Mouse (Mus musculus) kidney, embryonic 15.5 days (tissue): ENCODE data around the gene Lgr5. TPM values are rescaled to one million over a fixed set of nuclear protein-coding genes. Genes with fewer than 3 reads are reported as not detected.

Source experiments
- ATAC-seq: fragments of 200-750 bp; cut with Nextera tagmentation; replicated peaks from 2 replicates; pipeline ENCODE4 v1.8.0; 2017; ENCODE audit warnings: moderate TSS enrichment; ENCODE audit not compliant: low FRiP score
- H3K27ac ChIP-seq: fragments of 300-500 bp; sonication (generic); 2 replicates; pipeline ENCODE4 v1.5.1; 2015; ENCODE audit warnings: mild to moderate bottlenecking, inconsistent platforms
- H3K27me3 ChIP-seq: fragments of 300-500 bp; sonication (generic); 2 replicates; pipeline ENCODE4 v1.6.1; 2015; ENCODE audit warnings: inconsistent platforms
- H3K36me3 ChIP-seq: fragments of 300-500 bp; sonication (generic); 2 replicates; pipeline ENCODE4 v1.6.1; 2015; ENCODE audit warnings: inconsistent platforms
- H3K4me1 ChIP-seq: fragments of 300-500 bp; sonication (generic); 2 replicates; pipeline ENCODE4 v1.6.1; 2015; ENCODE audit warnings: inconsistent platforms
- H3K4me2 ChIP-seq: fragments of 300-500 bp; sonication (generic); 2 replicates; pipeline ENCODE4 v1.6.1; 2015; ENCODE audit warnings: moderate library complexity, mild to moderate bottlenecking, inconsistent platforms
- H3K4me3 ChIP-seq: fragments of 300-500 bp; sonication (generic); replicated peaks from 2 replicates; pipeline ENCODE4 v1.5.1; 2015; ENCODE audit warnings: mild to moderate bottlenecking, inconsistent platforms
- H3K9ac ChIP-seq: fragments of 300-500 bp; sonication (generic); 2 replicates; pipeline ENCODE4 v1.6.1; 2015; ENCODE audit warnings: mild to moderate bottlenecking, inconsistent platforms
- H3K9me3 ChIP-seq: fragments of 300-500 bp; sonication (generic); replicated peaks from 2 replicates; pipeline ENCODE4 v1.6.1; 2016; ENCODE audit warnings: inconsistent platforms
- WGBS: fragments of 180-500 bp; shearing (Covaris S2); methylation state at CpG from one replicate; pipeline ENCODE4 v1.1.7; 2015; ENCODE audit warnings: mixed read lengths; 5-methylcytosine and 5-hydroxymethylcytosine counted together
- polyA plus RNA-seq: library from polyadenylated mRNA; unstranded; fragments of >200 nt; fragmentation: Nextera tagmentation; extraction: Ambion mirVana; gene quantifications from 2 replicates; pipeline ENCODE4 v1.2.1, GENCODE M21; 2015

Lgr5 gene
- polyA plus RNA-seq, 1 experiment from 2014 or later, result 6.9 TPM

DNA sequence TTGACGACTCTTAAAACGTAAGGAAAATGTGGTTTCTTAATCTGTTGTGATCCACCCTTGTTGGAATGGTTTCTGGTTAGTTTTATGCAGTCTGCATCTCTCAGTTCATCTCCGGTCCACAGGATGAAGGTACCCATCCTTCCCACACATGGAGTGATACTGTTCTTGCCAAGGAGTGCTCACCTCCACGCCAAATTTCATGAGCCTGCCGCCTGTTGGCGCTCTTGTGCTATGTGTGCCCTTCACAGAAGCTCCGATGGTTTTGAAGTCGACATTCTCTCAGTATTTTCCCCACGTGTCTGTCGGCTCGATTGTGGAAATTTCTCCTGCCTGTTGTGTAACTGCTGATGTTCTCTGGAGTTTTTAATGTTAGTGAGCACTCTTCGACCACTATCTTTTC is 57.8 kb downstream of the Lgr5 start:
- H3K4me1 ChIP-seq, result no peaks in the 10 kb centered on the region
- H3K4me3 ChIP-seq, result no peak overlapping the region
- no peak overlapping the region for H3K9ac ChIP-seq
- H3K27ac ChIP-seq, result no peak overlapping the region
- H3K9me3 ChIP-seq, result no peaks in the 10 kb centered on the region
- no peaks in the 10 kb centered on the region for H3K27me3 ChIP-seq
- H3K4me2 ChIP-seq, result no peak overlapping the region
- WGBS, result 90% methylated on average over 12 of the region's 12 CpGs
- no peaks in the 10 kb centered on the region for H3K36me3 ChIP-seq
- ATAC-seq, result no peak

DNA sequence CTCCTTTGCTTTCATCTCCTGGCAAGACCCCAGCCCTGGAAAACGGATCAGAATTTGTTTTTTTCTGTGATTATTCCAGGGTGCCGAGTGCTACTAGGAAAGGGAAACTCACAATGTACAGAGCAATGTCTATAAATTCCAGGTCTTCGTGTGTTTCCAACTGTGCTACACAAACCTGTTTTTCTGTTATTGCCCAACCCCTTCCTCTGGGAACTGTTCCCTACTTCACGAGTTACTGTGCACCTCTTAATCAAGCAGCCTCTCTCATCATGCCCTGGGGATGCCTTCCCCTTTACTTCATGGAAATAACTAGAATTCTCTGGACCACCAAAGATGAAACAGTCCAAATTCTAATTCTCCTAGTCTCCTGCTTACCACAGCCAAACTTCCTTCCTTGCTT is 58.7 kb downstream of the Lgr5 start:
- no peaks in the 10 kb centered on the region for H3K27me3 ChIP-seq
- H3K27ac ChIP-seq, result no peak overlapping the region
- ATAC-seq, result no peak
- WGBS, result 64% methylated on average over 4 of the region's 4 CpGs
- no peak overlapping the region for H3K4me3 ChIP-seq
- no peaks in the 10 kb centered on the region for H3K9me3 ChIP-seq
- no peak overlapping the region for H3K4me2 ChIP-seq
- no peak overlapping the region for H3K9ac ChIP-seq
- H3K36me3 ChIP-seq, result no peaks in the 10 kb centered on the region
- H3K4me1 ChIP-seq, result no peaks in the 10 kb centered on the region

- Histone ChIP-seq H3K4me3 (no peak overlapping the region), H3K36me3 (no peaks in the 10 kb centered on the region), H3K27ac (peak overlapping the region; percentile 75), H3K9ac (no peak overlapping the region), H3K4me1 (peaks cover 13% of the 10 kb centered on the region), H3K27me3 (no peaks in the 10 kb centered on the region), H3K4me2 (peak overlapping the region; percentile 25; the same call in 1 of the 2 replicates), H3K9me3 (no peaks in the 10 kb centered on the region)
- 17% methylated on average over 4 of the region's 4 CpGs for WGBS
- peak; percentile 86 for ATAC-seq
Observed at GRCm38 (mm10) chr10:115521081-115521451, 66.5 kb downstream of the Lgr5 start.

DNA sequence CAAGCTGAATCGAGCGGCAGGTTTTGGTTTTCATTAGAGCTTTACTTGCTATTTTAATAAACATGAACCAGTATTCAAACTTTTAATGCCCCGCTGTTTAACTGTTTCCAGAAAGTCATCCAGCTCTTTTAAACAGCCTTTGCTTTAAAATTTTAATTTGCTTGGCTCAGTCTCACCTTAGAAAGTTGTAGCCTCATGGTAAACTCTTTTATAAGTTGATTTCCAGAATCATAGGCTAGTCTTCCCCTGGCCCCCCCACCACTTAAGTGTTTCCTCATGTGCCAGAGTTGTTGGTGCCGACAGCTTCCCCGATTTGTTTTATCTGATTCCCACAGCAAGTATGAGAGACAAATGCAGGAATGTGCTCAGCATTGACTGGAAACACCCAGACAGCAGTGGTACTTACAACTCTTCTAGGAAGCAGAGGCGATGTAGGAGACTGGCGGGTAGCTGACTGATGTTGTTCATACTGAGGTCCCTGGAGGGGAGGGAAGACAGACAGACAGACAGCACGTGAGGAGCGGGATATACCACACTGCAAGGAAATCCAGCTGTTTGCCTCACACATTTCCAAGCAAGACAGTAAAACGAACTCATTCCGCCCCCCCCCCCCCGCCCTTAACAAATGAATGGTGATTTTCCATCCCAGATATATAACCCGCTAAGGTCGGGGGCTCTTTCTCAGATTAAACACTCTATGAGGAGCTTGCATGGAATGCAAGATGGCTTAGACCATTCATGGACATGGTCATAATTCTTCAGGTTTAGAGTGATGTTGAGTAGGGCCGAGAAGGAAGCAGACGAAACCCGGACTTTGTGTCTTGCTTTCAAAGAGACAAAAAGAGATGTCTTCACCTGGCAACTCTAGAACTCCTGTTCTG is 67.1 kb downstream of the Lgr5 start:
- no peaks in the 10 kb centered on the region for H3K36me3 ChIP-seq
- no peak overlapping the region for H3K9ac ChIP-seq
- H3K4me1 ChIP-seq, result peaks cover 13% of the 10 kb centered on the region
- WGBS, result 49% methylated on average over 17 of the region's 17 CpGs
- peak overlapping the region; percentile 75 for H3K27ac ChIP-seq
- H3K4me3 ChIP-seq, result no peak overlapping the region
- no peaks in the 10 kb centered on the region for H3K27me3 ChIP-seq
- H3K4me2 ChIP-seq, result peak overlapping the region; percentile 25; the same call in 1 of the 2 replicates
- peak; percentile 87 for ATAC-seq
- no peaks in the 10 kb centered on the region for H3K9me3 ChIP-seq

DNA sequence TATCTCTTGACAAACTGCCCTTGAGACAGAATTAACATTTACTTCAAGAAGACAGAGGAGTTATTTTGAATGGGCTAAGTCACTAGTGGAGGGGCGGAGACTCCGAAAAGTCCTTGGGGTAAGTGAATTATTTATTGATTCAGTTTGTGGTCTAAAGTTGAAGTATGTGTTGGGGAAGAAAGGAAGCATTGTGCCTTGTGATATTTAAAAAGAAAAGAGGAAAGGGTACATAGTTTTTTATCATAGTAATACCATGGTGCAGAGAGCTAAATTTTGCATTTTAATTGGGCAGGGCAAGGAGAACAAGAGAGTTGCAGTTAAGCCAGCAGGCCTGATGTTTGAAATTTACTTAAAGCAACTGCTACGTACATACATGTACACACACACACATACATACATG is 68.7 kb downstream of the Lgr5 start:
- H3K27me3 ChIP-seq, result no peaks in the 10 kb centered on the region

GRCm38 (mm10) chr10:115515503-115515902 is 72.1 kb downstream of the Lgr5 start:
- no peak overlapping the region for H3K9ac ChIP-seq
- H3K4me1 ChIP-seq, result peaks cover 3% of the 10 kb centered on the region; the same call in 1 of the 2 replicates
- no peak overlapping the region for H3K27ac ChIP-seq
- no peaks in the 10 kb centered on the region for H3K36me3 ChIP-seq
- ATAC-seq, result no peak
- no peak overlapping the region for H3K4me3 ChIP-seq
- no peak overlapping the region for H3K4me2 ChIP-seq
- 86% methylated on average over 7 of the region's 7 CpGs for WGBS
- no peaks in the 10 kb centered on the region for H3K9me3 ChIP-seq
- H3K27me3 ChIP-seq, result no peaks in the 10 kb centered on the region

More for the DNA sequence above, 68.7 kb downstream of the Lgr5 start:
- Histone ChIP-seq H3K36me3 (no peaks in the 10 kb centered on the region), H3K9me3 (no peaks in the 10 kb centered on the region), H3K4me3 (no peak overlapping the region), H3K4me1 (peaks cover 13% of the 10 kb centered on the region), H3K4me2 (no peak overlapping the region), H3K9ac (no peak overlapping the region), H3K27ac (no peak overlapping the region)
- no peak for ATAC-seq
- 96% methylated on average over 3 of the region's 3 CpGs for WGBS

GRCm38 (mm10) chr10:115510959-115511358 is 76.6 kb downstream of the Lgr5 start:
- Histone ChIP-seq H3K9me3 (no peaks in the 10 kb centered on the region), H3K9ac (no peak overlapping the region), H3K27ac (no peak overlapping the region), H3K4me1 (no peaks in the 10 kb centered on the region), H3K4me2 (no peak overlapping the region), H3K27me3 (no peaks in the 10 kb centered on the region), H3K36me3 (no peaks in the 10 kb centered on the region), H3K4me3 (no peak overlapping the region)
- 79% methylated on average over 5 of the region's 5 CpGs for WGBS
- ATAC-seq, result peak; percentile 60; the same call in 1 of the 2 replicates

GRCm38 (mm10) chr10:115505631-115506239 is 81.8 kb downstream of the Lgr5 start:
- no peak for ATAC-seq
- WGBS, result 90% methylated on average over 16 of the region's 16 CpGs
- H3K27me3 ChIP-seq, result no peaks in the 10 kb centered on the region
- H3K36me3 ChIP-seq, result no peaks in the 10 kb centered on the region
- H3K27ac ChIP-seq, result no peak overlapping the region
- H3K9me3 ChIP-seq, result no peaks in the 10 kb centered on the region
- H3K4me1 ChIP-seq, result no peaks in the 10 kb centered on the region
- no peak overlapping the region for H3K4me2 ChIP-seq
- no peak overlapping the region for H3K9ac ChIP-seq
- no peak overlapping the region for H3K4me3 ChIP-seq

GRCm38 (mm10) chr10:115505155-115505554 is 82.4 kb downstream of the Lgr5 start:
- Histone ChIP-seq H3K27ac (no peak overlapping the region), H3K4me3 (no peak overlapping the region), H3K9ac (no peak overlapping the region), H3K9me3 (no peaks in the 10 kb centered on the region), H3K4me2 (no peak overlapping the region), H3K36me3 (no peaks in the 10 kb centered on the region), H3K4me1 (no peaks in the 10 kb centered on the region), H3K27me3 (no peaks in the 10 kb centered on the region)
- ATAC-seq, result no peak
- WGBS, result 92% methylated on average over 10 of the region's 10 CpGs

- H3K27me3 ChIP-seq, result no peaks in the 10 kb centered on the region
- H3K9me3 ChIP-seq, result no peaks in the 10 kb centered on the region
- no peak overlapping the region for H3K9ac ChIP-seq
- H3K4me1 ChIP-seq, result peaks cover 12% of the 10 kb centered on the region
- 0 out of 2 replicates have a peak overlapping the region, but pooled peaks have one; percentile 11 for H3K4me3 ChIP-seq
- H3K36me3 ChIP-seq, result no peaks in the 10 kb centered on the region
- WGBS, result 12% methylated on average over 7 of the region's 7 CpGs
- peak overlapping the region; percentile 46 for H3K4me2 ChIP-seq
- peak; percentile 52; the same call in 1 of the 2 replicates for ATAC-seq
- H3K27ac ChIP-seq, result no peak overlapping the region
Observed at GRCm38 (mm10) chr10:115493778-115494141, 93.8 kb downstream of the Lgr5 start.

DNA sequence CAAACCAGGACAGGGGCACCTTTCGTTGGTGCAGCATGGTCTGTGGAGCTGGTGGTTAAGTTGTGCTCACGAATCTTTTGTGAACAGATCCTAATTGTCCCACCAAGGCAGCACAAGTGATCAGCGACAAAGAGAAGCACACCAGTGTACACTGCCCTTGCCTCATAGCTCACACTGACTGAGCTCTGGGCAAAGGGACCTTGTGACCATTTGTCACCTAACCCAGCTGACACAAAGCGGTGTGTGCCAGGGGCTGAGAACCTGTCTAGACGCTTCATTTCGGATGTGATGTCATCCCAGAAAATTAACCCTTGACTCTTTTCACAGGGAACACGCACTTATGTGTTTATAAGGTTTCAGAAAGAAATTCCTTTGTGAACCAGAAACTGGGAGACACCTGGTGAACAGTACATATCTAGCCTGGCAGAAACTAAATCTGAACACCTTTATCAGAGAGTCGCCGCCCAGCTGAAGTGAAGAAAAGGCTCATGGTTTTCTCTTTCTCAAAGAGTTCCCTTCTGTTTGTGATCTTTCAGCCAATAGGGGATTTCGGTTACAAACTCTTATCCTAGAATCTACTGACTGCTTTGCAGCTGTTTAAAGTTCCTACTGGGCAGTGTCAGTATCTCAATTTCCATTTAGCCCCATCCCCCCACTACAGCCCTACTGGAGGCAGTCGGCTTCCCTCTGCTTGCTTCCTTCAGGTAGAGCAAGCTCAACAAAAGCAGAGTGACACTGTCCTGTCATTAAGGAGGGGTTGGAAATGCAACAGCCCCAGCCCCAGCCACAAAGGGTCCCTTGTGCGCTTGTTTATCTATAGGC is 94.4 kb downstream of the Lgr5 start:
- Histone ChIP-seq H3K4me1 (peaks cover 12% of the 10 kb centered on the region), H3K4me3 (no peak overlapping the region), H3K27ac (no peak overlapping the region), H3K36me3 (no peaks in the 10 kb centered on the region), H3K4me2 (peak overlapping the region; percentile 46), H3K9me3 (no peaks in the 10 kb centered on the region), H3K27me3 (no peaks in the 10 kb centered on the region), H3K9ac (no peak overlapping the region)
- 39% methylated on average over 12 of the region's 12 CpGs for WGBS
- ATAC-seq, result peak; percentile 77
